Mouse (Mus musculus): ENCODE results near the gene Pdpk1. TPM values are rescaled to one million over a fixed set of nuclear protein-coding genes. Genes with fewer than 3 reads are reported as not detected.
A peak's percentile ranks its signal among the peaks of the same experiment; 100 is the strongest.

The Pdpk1 gene
- polyA plus RNA-seq (2012; rRNA removed) = 56.6 and 57.8 TPM in 2 replicates

DNA sequence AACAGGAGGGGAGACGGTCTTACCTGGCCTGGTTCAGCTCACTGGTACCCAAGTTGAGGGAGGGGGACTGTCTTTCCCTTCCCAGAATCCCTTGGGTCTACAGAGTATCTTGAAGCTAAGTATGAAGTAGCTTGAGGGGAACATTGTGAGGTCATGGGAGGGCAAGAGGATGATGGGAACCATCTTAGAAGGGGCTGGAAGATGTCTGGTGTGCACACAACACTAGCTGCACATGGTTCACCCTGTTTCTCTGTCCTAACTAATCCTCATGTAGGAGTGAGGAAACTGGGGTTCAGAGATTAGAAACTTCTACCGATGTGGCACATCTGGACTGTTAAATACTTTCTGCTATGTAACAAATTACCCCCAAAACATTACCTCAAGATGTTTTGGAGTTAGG lies at the start of gene Pdpk1:
Pdpk1 (minus strand) TSS at position 101 of the 400 bp plus-strand sequence.
- Histone ChIP-seq H3K27ac (ENCODE audit: control insufficient read depth, insufficient read depth, low read length) (no peak within 1 kb of the TSS), H3K36me3 (ENCODE audit: control insufficient read depth, insufficient read depth, low read length) (no peaks in the 10 kb centered on the region), H3K4me3 (ENCODE audit: control insufficient read depth, insufficient read depth, low read length) (peak within 1 kb of the TSS; percentile 48), H3K4me1 (replicated peaks; ENCODE audit: control insufficient read depth, insufficient read depth, low read length) (peaks cover 8% of the 10 kb centered on the region), H3K27me3 (ENCODE audit: control insufficient read depth, insufficient read depth, low read length) (no peaks in the 10 kb centered on the region)
- WGBS = 95% methylated on average over 2 of the region's 2 CpGs
- no peak for DNase-seq
- TF ChIP-seq POLR2A (IDR thresholded peaks at IDR 0.05; ENCODE audit: control insufficient read depth, extremely low read depth, insufficient read depth, low read length, poor library complexity) (no peak), CTCF (IDR thresholded peaks at IDR 0.05; ENCODE audit: borderline replicate concordance, control insufficient read depth, extremely low read depth, insufficient read depth, low read length, poor library complexity) (no peak)

GRCm38 (mm10) chr17:24199741-24200140 lies 49.0 kb upstream of the Pdpk1 start:
- no peak for DNase-seq
- Histone ChIP-seq H3K36me3 (ENCODE audit: control insufficient read depth, insufficient read depth, low read length) (no peaks in the 10 kb centered on the region), H3K4me3 (ENCODE audit: control insufficient read depth, insufficient read depth, low read length) (no peak overlapping the region), H3K4me1 (replicated peaks; ENCODE audit: control insufficient read depth, insufficient read depth, low read length) (peaks cover 2% of the 10 kb centered on the region), H3K27ac (ENCODE audit: control insufficient read depth, insufficient read depth, low read length) (no peak overlapping the region), H3K27me3 (ENCODE audit: control insufficient read depth, insufficient read depth, low read length) (no peaks in the 10 kb centered on the region)
- WGBS = 90% methylated on average over 4 of the region's 4 CpGs
- TF ChIP-seq POLR2A (IDR thresholded peaks at IDR 0.05; ENCODE audit: control insufficient read depth, extremely low read depth, insufficient read depth, low read length, poor library complexity) (no peak), CTCF (IDR thresholded peaks at IDR 0.05; ENCODE audit: borderline replicate concordance, control insufficient read depth, extremely low read depth, insufficient read depth, low read length, poor library complexity) (no peak)

- TF ChIP-seq CTCF (IDR thresholded peaks at IDR 0.05; ENCODE audit: borderline replicate concordance, control insufficient read depth, extremely low read depth, insufficient read depth, low read length, poor library complexity) = no peak
- no peak for TF ChIP-seq POLR2A (IDR thresholded peaks at IDR 0.05; ENCODE audit: control insufficient read depth, extremely low read depth, insufficient read depth, low read length, poor library complexity)
- no peaks in the 10 kb centered on the region for H3K27me3 ChIP-seq (ENCODE audit: control insufficient read depth, insufficient read depth, low read length)
- DNase-seq = no peak
- 92% methylated on average over 4 of the region's 4 CpGs for WGBS
- no peaks in the 10 kb centered on the region for H3K4me1 ChIP-seq (replicated peaks; ENCODE audit: control insufficient read depth, insufficient read depth, low read length)
- no peak overlapping the region for H3K4me3 ChIP-seq (ENCODE audit: control insufficient read depth, insufficient read depth, low read length)
- H3K36me3 ChIP-seq (ENCODE audit: control insufficient read depth, insufficient read depth, low read length) = no peaks in the 10 kb centered on the region
- H3K27ac ChIP-seq (ENCODE audit: control insufficient read depth, insufficient read depth, low read length) = no peak overlapping the region
Measured at GRCm38 (mm10) chr17:24199252-24199651, 48.5 kb upstream of the Pdpk1 start.

DNA sequence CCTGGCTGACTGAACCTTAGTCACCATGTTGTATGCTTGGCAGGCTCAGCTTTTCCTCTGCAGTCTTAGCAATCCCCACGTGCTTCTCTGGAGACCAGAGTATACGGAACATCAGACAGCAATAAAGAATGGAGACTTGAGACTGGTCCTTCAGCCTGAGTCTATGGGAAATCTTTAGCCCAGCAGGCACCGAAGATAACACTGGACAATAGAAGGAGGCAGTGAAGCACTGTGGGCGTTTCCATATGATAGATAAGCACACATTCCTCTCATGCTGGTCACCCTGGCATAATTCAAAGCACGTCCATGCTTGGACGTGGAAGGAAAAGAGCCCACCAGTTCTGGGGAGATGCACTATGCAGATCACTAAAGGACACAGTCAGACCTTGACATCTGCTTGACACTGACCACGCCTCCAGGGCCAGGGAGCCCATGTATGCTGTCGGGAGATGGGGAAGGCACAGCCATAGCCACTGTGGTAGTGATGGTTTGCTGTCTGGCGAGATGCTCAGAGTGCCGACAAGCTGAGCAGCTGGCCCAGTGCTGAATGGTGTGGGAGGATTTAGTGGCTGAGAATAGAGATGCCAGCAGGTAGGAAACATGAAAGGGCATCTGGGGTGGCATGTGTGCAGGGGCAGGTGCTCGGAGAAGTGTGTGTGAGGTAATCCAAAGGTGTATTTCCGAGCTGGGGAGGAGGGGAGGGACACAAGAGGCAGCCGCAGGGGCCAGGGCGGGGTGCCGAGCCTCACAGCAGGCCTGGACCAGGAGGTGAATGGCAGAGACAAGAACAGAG lies 46.5 kb upstream of the Pdpk1 start:
- WGBS = 94% methylated on average over 15 of the region's 15 CpGs
- TF ChIP-seq CTCF (IDR thresholded peaks at IDR 0.05; ENCODE audit: borderline replicate concordance, control insufficient read depth, extremely low read depth, insufficient read depth, low read length, poor library complexity) (no peak), POLR2A (IDR thresholded peaks at IDR 0.05; ENCODE audit: control insufficient read depth, extremely low read depth, insufficient read depth, low read length, poor library complexity) (no peak)
- peaks cover 3% of the 10 kb centered on the region; the same call in 1 of the 2 replicates for H3K4me1 ChIP-seq (replicated peaks; ENCODE audit: control insufficient read depth, insufficient read depth, low read length)
- H3K27me3 ChIP-seq (ENCODE audit: control insufficient read depth, insufficient read depth, low read length) = no peaks in the 10 kb centered on the region
- H3K36me3 ChIP-seq (ENCODE audit: control insufficient read depth, insufficient read depth, low read length) = no peaks in the 10 kb centered on the region
- DNase-seq = no peak
- H3K4me3 ChIP-seq (ENCODE audit: control insufficient read depth, insufficient read depth, low read length) = no peak overlapping the region
- H3K27ac ChIP-seq (ENCODE audit: control insufficient read depth, insufficient read depth, low read length) = no peak overlapping the region

DNA sequence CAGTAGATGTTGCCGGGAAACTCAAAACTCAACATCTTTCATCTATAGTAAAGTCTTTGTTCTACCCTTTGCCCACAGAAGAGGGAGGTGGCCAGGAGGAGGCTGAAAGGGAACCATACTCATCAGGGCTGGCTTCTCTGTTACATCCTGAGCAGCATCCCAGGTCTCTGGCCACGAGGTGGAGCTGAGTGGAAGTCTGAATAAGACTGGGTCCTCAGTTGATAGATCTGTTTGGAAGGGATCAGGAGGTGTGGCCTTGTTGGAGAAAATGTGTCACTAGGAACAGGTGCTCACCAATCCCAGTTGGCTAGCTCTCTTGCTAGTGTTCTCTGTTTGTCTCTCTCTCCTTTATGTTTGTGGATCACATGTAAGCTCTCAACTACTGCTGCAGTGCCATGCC lies 44.6 kb upstream of the Pdpk1 start:
- peaks cover 3% of the 10 kb centered on the region; the same call in 1 of the 2 replicates for H3K4me1 ChIP-seq (replicated peaks; ENCODE audit: control insufficient read depth, insufficient read depth, low read length)
- WGBS = 51% methylated on average over 2 of the region's 2 CpGs
- no peak for DNase-seq
- no peaks in the 10 kb centered on the region for H3K27me3 ChIP-seq (ENCODE audit: control insufficient read depth, insufficient read depth, low read length)
- no peak for TF ChIP-seq CTCF (IDR thresholded peaks at IDR 0.05; ENCODE audit: borderline replicate concordance, control insufficient read depth, extremely low read depth, insufficient read depth, low read length, poor library complexity)
- H3K36me3 ChIP-seq (ENCODE audit: control insufficient read depth, insufficient read depth, low read length) = no peaks in the 10 kb centered on the region
- no peak overlapping the region for H3K4me3 ChIP-seq (ENCODE audit: control insufficient read depth, insufficient read depth, low read length)
- H3K27ac ChIP-seq (ENCODE audit: control insufficient read depth, insufficient read depth, low read length) = no peak overlapping the region

DNA sequence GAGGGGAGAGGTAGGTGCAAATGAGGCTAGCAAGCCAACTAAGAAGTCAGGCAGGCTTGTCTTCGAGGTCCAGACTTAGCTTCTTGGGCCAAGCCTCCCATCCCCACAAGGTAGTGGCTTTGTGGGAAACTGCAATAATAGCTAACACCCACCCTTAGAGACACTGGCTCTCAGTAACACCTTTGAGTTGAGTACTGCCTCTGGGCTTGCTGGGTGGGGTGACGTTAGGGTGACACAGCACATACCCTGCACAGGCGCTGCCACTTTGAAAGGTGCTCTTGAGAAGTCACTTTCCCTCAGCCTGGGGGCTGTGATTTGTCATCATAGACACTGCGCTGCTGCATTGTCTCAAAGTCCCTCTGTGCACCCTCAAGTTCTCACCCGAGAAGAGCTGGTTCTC lies 43.0 kb upstream of the Pdpk1 start:
- Histone ChIP-seq H3K4me1 (replicated peaks; ENCODE audit: control insufficient read depth, insufficient read depth, low read length) (peaks cover 3% of the 10 kb centered on the region; the same call in 1 of the 2 replicates), H3K36me3 (ENCODE audit: control insufficient read depth, insufficient read depth, low read length) (no peaks in the 10 kb centered on the region), H3K4me3 (ENCODE audit: control insufficient read depth, insufficient read depth, low read length) (no peak overlapping the region), H3K27me3 (ENCODE audit: control insufficient read depth, insufficient read depth, low read length) (no peaks in the 10 kb centered on the region), H3K27ac (ENCODE audit: control insufficient read depth, insufficient read depth, low read length) (no peak overlapping the region)
- 77% methylated on average over 5 of the region's 5 CpGs for WGBS
- no peak for DNase-seq
- TF ChIP-seq CTCF (IDR thresholded peaks at IDR 0.05; ENCODE audit: borderline replicate concordance, control insufficient read depth, extremely low read depth, insufficient read depth, low read length, poor library complexity) (no peak), POLR2A (IDR thresholded peaks at IDR 0.05; ENCODE audit: control insufficient read depth, extremely low read depth, insufficient read depth, low read length, poor library complexity) (no peak)
